Mouse (Mus musculus) kidney, postnatal 10 days (tissue): ENCODE data around the gene Ncoa3.
"Not testable (repeated sequence)": the region's sequence is repeated elsewhere in the genome, so short reads cannot be mapped to it uniquely, and the experiment has no call there.

Experiments
- DNase-seq: peaks from one replicate; pipeline ENCODE4 v3.0.0; 2021; ENCODE audit warnings: mixed read lengths

Ncoa3 gene

GRCm38 (mm10) chr2:165992270-165993172 lies at the start of gene Ncoa3:
Ncoa3 (plus strand) TSS chr2:165992636.
- peak; percentile 98 for DNase-seq

GRCm38 (mm10) chr2:165943113-165943512 lies 49.3 kb upstream of the Ncoa3 start:
- DNase-seq: no peak

- DNase-seq: no peak
Observed at GRCm38 (mm10) chr2:165944576-165945351, 47.7 kb upstream of the Ncoa3 start.

GRCm38 (mm10) chr2:165946046-165946564 lies 46.3 kb upstream of the Ncoa3 start:
- no peak for DNase-seq

GRCm38 (mm10) chr2:165948007-165948406 lies 44.4 kb upstream of the Ncoa3 start:
- no peak for DNase-seq

GRCm38 (mm10) chr2:165948785-165949184 lies 43.7 kb upstream of the Ncoa3 start:
- not testable (repeated sequence) for DNase-seq

- no peak for DNase-seq
Observed at GRCm38 (mm10) chr2:165949719-165950118, 42.7 kb upstream of the Ncoa3 start.

GRCm38 (mm10) chr2:165951432-165952068 lies 40.9 kb upstream of the Ncoa3 start:
- DNase-seq: peak; percentile 52

- DNase-seq: peak; percentile 73
Observed at GRCm38 (mm10) chr2:165954872-165955271, 37.6 kb upstream of the Ncoa3 start.

GRCm38 (mm10) chr2:165955386-165955785 lies 37.0 kb upstream of the Ncoa3 start:
- DNase-seq: no peak

- DNase-seq: no peak
Observed at GRCm38 (mm10) chr2:165956096-165956740, 36.2 kb upstream of the Ncoa3 start.

GRCm38 (mm10) chr2:165957257-165957828 lies 35.1 kb upstream of the Ncoa3 start:
- DNase-seq: no peak

GRCm38 (mm10) chr2:165958556-165958955 lies 33.9 kb upstream of the Ncoa3 start:
- DNase-seq: no peak

- no peak for DNase-seq
Observed at GRCm38 (mm10) chr2:165960695-165961094, 31.7 kb upstream of the Ncoa3 start.

GRCm38 (mm10) chr2:165962824-165963223 lies 29.6 kb upstream of the Ncoa3 start:
- no peak for DNase-seq

- DNase-seq: peak; percentile 61
Observed at GRCm38 (mm10) chr2:165964121-165964520, 28.3 kb upstream of the Ncoa3 start.

GRCm38 (mm10) chr2:165967076-165967475 lies 25.4 kb upstream of the Ncoa3 start:
- no peak for DNase-seq

- no peak for DNase-seq
Observed at GRCm38 (mm10) chr2:165967823-165968555, 24.4 kb upstream of the Ncoa3 start.

- DNase-seq: peak; percentile 57
Observed at GRCm38 (mm10) chr2:165968876-165969275, 23.6 kb upstream of the Ncoa3 start.

GRCm38 (mm10) chr2:165969391-165969790 lies 23.0 kb upstream of the Ncoa3 start:
- DNase-seq: no peak

GRCm38 (mm10) chr2:165969961-165970360 lies 22.5 kb upstream of the Ncoa3 start:
- DNase-seq: no peak
